Mouse (Mus musculus) intestine, postnatal 0 days (tissue): ENCODE data around the gene Egln3. TPM values are rescaled to one million over a fixed set of nuclear protein-coding genes. Genes with fewer than 3 reads are reported as not detected.

Experiments
- ATAC-seq: fragments of 200-750 bp; cut with Nextera tagmentation; 2 replicates; pipeline ENCODE4 v1.8.0; 2017; ENCODE audit warnings: mild to moderate bottlenecking, moderate TSS enrichment, moderate library complexity
- H3K27ac ChIP-seq: fragments of 300-500 bp; sonication (generic); 2 replicates; pipeline ENCODE4 v1.5.1; 2014; ENCODE audit warnings: mild to moderate bottlenecking, low read depth, low read length, moderate library complexity
- H3K27me3 ChIP-seq: fragments of 300-500 bp; sonication (generic); replicated peaks from 2 replicates; pipeline ENCODE4 v1.6.1; 2014; ENCODE audit warnings: low read length, mixed read lengths; ENCODE audit not compliant: control insufficient read depth, insufficient read depth
- H3K36me3 ChIP-seq: fragments of 300-500 bp; sonication (generic); 2 replicates; pipeline ENCODE4 v1.6.1; 2014; ENCODE audit warnings: mild to moderate bottlenecking, moderate library complexity; ENCODE audit not compliant: control insufficient read depth, insufficient read depth
- H3K4me1 ChIP-seq: fragments of 300-500 bp; sonication (generic); replicated peaks from 2 replicates; pipeline ENCODE4 v1.6.1; 2014; ENCODE audit warnings: antibody characterized with exemption, low read length, mixed read lengths; ENCODE audit not compliant: control insufficient read depth, insufficient read depth
- H3K4me2 ChIP-seq: fragments of 300-500 bp; sonication (generic); replicated peaks from 2 replicates; pipeline ENCODE4 v1.6.1; 2014; ENCODE audit warnings: low read depth, mild to moderate bottlenecking, moderate library complexity
- H3K4me3 ChIP-seq: fragments of 300-500 bp; sonication (generic); 2 replicates; pipeline ENCODE4 v1.5.1; 2014; ENCODE audit warnings: low read depth, low read length
- H3K9ac ChIP-seq: fragments of 300-500 bp; sonication (generic); 2 replicates; pipeline ENCODE4 v1.6.1; 2014; ENCODE audit warnings: mild to moderate bottlenecking, low read depth, low read length
- H3K9me3 ChIP-seq: fragments of 300-500 bp; sonication (generic); 2 replicates; pipeline ENCODE4 v1.6.1; 2016; ENCODE audit warnings: mixed run types; ENCODE audit not compliant: control insufficient read depth
- CTCF ChIP-seq: sonication (generic); IDR thresholded peaks from 2 replicates; pipeline ENCODE4 v1.5.1; 2016; ENCODE audit warnings: low read depth, mild to moderate bottlenecking, control low read depth, antibody characterized with exemption, moderate library complexity
- WGBS: fragments of 180-500 bp; shearing (Covaris S2); extraction: QIAGEN DNeasy Blood & Tissue Kit; methylation state at CpG from one replicate; pipeline ENCODE4 v1.1.7; 2014; 5-methylcytosine and 5-hydroxymethylcytosine counted together
- polyA plus RNA-seq: library from polyadenylated mRNA; unstranded; fragments of >200 nt; fragmentation: Nextera tagmentation; extraction: Ambion mirVana; gene quantifications from 2 replicates; pipeline ENCODE4 v1.2.1, GENCODE M21; 2015

Egln3 gene
- 39.2 and 41.9 TPM in 2 replicates for polyA plus RNA-seq

DNA sequence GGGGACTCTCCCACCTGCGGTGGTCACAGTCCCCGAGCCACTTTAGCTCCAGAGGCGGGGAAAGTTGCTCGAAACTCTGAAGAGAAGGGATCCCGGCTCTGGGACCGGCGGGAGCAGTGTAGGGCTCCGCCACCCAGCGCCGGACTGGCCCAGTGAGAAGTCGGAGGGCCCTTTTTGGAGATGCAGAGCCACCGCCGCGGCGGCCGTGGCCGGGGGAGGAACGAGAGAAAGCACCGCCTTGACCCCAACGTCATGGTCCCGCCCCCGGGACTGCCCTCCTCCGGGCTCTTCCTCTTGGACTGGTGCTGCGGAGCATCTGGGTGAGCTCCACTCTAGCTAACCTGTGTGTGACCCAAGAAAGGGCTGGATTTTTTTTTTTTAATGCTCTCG is at the start of gene Egln3:
Gene Egln3, minus strand, starts transcription at position 205 of the 390 bp plus-strand sequence.
- Histone ChIP-seq H3K4me3 (peak within 1 kb of the TSS; percentile 82), H3K27ac (peak within 1 kb of the TSS; percentile 92), H3K9ac (peak within 1 kb of the TSS; percentile 87), H3K27me3 (no peaks in the 10 kb centered on the region), H3K9me3 (no peaks in the 10 kb centered on the region), H3K4me1 (0 out of 2 replicates have a peak, but pooled peaks cover under 1% of the 10 kb centered on the region), H3K36me3 (no peaks in the 10 kb centered on the region), H3K4me2 (peak within 1 kb of the TSS; percentile 93)
- under 1% methylated on average over 15 of the region's 25 CpGs for whole genome bisulfite sequencing
- 0 out of 2 replicates have a peak, but pooled peaks have one; percentile 4 for TF ChIP-seq CTCF
- peak; percentile 84 for ATAC-seq

DNA sequence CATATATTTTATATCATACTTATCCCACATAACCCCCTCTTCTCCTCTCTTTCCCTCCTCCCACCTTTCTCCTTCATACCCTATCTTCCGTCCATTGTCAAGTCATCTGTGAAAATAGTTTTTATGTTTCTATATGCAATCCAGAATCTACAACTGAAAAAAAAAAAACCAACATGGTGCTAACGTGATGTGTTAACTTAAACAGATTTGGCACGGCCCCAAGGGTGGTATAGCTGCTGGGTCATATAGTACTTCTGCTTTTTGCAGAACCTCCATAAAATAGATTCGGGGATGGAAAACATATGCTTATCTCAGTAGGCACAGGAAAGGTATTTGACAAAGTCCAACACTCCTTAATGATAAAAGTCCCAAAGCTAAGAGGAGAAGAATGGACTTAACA is 49.8 kb upstream of the Egln3 start:
- Histone ChIP-seq H3K4me3 (no peak overlapping the region), H3K36me3 (no peaks in the 10 kb centered on the region)
- WGBS = 76% methylated on average over 4 of the region's 4 CpGs

DNA sequence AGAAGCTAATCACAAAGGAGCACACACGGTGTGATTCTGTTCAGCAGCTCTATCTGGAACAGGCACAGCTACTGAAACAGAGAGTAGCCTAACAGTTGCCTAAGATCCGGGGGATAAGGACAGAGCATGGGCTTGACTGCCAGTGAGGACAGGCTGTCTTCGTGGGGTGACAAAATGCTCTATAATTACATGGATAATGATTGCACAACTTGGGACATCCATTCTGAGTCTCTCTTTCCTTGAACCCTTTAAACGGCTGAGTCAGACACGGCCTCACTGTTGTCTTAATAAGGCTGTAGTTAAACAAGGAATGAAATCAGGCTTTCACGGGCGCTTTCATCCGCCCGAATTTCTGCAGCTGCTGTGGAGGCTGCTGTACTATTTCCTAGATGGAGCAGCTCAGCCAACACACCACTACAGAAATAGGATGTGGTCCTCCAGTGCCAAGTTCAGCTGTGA is 48.3 kb upstream of the Egln3 start:
- H3K9ac ChIP-seq = no peak overlapping the region
- no peaks in the 10 kb centered on the region for H3K9me3 ChIP-seq
- ATAC-seq = peak; percentile 22; the same call in 1 of the 2 replicates
- TF ChIP-seq CTCF = no peak
- H3K4me2 ChIP-seq = no peak overlapping the region
- H3K27ac ChIP-seq = no peak overlapping the region
- H3K36me3 ChIP-seq = no peaks in the 10 kb centered on the region
- H3K4me3 ChIP-seq = no peak overlapping the region
- WGBS = 35% methylated on average over 9 of the region's 9 CpGs
- no peaks in the 10 kb centered on the region for H3K27me3 ChIP-seq
- peaks cover 3% of the 10 kb centered on the region; the same call in 1 of the 2 replicates for H3K4me1 ChIP-seq

More for the DNA sequence above, 49.8 kb upstream of the Egln3 start:
- Histone ChIP-seq H3K9ac (no peak overlapping the region), H3K27me3 (no peaks in the 10 kb centered on the region), H3K27ac (no peak overlapping the region), H3K9me3 (no peaks in the 10 kb centered on the region), H3K4me1 (peaks cover 4% of the 10 kb centered on the region; the same call in 1 of the 2 replicates), H3K4me2 (no peak overlapping the region)
- no peak for TF ChIP-seq CTCF
- ATAC-seq = no peak

DNA sequence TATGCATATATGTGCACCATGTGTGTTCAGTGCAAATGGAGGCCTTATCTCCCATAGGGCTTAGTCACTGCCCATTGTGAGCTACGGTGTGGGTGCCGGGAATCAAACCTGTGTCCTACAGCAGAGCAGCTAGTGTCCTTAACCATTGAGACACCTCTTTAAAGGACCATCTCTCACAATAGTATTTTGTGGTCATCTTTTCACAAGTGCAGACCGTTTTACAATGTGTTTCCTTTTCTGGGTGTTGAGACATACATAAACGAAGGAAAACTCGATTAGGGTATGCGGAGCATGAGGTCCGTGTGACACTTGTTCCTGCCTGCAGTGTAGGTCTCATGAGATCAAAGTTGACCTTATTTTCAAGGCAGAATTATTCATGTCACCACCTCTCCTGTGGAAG is 44.2 kb upstream of the Egln3 start:
- peaks cover 3% of the 10 kb centered on the region; the same call in 1 of the 2 replicates for H3K4me1 ChIP-seq
- H3K36me3 ChIP-seq = no peaks in the 10 kb centered on the region
- H3K4me3 ChIP-seq = no peak overlapping the region
- H3K27me3 ChIP-seq = no peaks in the 10 kb centered on the region
- ATAC-seq = no peak
- H3K9ac ChIP-seq = no peak overlapping the region
- no peak for TF ChIP-seq CTCF
- H3K4me2 ChIP-seq = no peak overlapping the region
- no peaks in the 10 kb centered on the region for H3K9me3 ChIP-seq
- H3K27ac ChIP-seq = no peak overlapping the region
- WGBS = 84% methylated on average over 7 of the region's 7 CpGs

DNA sequence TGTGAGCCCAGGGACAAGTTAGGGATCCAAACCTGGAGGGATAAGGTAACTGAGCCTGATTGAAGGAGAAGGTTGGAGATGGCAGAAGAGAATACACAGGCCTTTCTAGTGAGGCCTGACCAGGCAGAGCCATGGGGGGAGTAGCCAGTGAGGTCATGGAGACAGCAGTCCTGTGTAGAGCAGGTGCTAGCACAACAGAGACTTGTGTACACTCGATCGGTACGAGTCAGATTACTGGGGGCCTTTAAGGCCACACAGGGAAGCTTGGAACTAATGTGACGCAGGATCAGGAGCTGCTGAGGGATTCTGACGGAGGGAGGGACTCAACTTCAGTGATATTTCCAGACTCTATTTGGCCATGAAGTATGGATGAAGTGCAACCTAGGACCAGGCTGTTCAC is 39.5 kb upstream of the Egln3 start:
- H3K4me2 ChIP-seq = no peak overlapping the region
- H3K27me3 ChIP-seq = no peaks in the 10 kb centered on the region
- no peak overlapping the region for H3K27ac ChIP-seq
- WGBS = 74% methylated on average over 5 of the region's 5 CpGs
- H3K9me3 ChIP-seq = no peaks in the 10 kb centered on the region
- H3K4me3 ChIP-seq = no peak overlapping the region
- ATAC-seq = no peak
- H3K4me1 ChIP-seq = no peaks in the 10 kb centered on the region
- no peak overlapping the region for H3K9ac ChIP-seq
- H3K36me3 ChIP-seq = no peaks in the 10 kb centered on the region
- TF ChIP-seq CTCF = no peak

DNA sequence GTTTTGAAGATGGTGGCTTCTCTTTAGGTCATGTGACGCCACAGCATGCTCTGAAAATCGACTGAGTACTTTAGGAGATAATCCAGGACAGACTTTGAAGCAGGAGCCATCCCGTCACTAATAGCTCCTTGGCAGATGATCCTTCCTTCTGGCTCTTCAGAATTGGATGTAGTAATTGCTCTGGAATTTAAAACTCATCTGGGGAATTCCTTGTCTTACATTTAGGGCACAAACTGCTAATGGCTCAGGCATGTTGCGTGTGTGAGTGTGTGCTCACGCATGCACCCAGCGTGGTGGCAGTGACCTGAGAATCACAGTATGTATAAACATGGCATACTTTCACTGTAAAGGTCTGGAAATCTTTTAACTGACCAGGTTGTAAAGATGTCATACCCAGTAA is 38.3 kb upstream of the Egln3 start:
- Histone ChIP-seq H3K4me3 (no peak overlapping the region), H3K27me3 (no peaks in the 10 kb centered on the region), H3K9ac (no peak overlapping the region), H3K4me2 (no peak overlapping the region), H3K9me3 (no peaks in the 10 kb centered on the region), H3K4me1 (no peaks in the 10 kb centered on the region), H3K36me3 (no peaks in the 10 kb centered on the region), H3K27ac (no peak overlapping the region)
- TF ChIP-seq CTCF = no peak
- WGBS = 72% methylated on average over 6 of the region's 6 CpGs
- ATAC-seq = no peak
